Mouse (Mus musculus): ENCODE data around the gene Akap12.

DNA sequence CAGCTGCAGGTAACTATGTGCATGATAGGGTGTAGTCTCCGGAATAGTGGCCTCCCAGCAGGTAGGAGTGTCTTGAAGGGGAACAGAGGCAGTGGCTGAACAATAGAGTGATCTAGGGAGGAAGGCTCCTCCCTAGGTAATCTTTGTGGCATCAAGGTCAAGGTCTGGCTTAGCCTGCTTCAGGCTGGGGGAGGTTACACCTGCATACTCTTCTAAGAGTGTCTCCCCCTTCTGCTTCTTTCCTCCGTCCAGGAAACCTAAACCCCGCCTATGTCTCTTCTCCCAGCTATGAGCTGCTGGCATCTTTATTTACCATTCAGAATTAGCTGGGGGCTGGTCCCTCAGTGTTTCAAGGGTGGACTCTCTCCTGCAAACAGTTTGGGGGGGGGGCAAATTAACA lies 23.5 kb downstream of the Akap12 start:
- no peak for TF ChIP-seq CTCF (IDR thresholded peaks at IDR 0.05; ENCODE audit: low read depth, low read length)
- no peak for TF ChIP-seq POLR2A (IDR thresholded peaks at IDR 0.05; ENCODE audit: borderline replicate concordance, low read depth, low read length)

Measured in bone marrow macrophage, adult 2 months (primary cell).